Mouse (Mus musculus): ENCODE data around the gene Ergic1. TPM values are rescaled to one million over a fixed set of nuclear protein-coding genes. Genes with fewer than 3 reads are reported as not detected.

Ergic1 gene
- polyA plus RNA-seq, 1 experiment: 37.2 TPM

DNA sequence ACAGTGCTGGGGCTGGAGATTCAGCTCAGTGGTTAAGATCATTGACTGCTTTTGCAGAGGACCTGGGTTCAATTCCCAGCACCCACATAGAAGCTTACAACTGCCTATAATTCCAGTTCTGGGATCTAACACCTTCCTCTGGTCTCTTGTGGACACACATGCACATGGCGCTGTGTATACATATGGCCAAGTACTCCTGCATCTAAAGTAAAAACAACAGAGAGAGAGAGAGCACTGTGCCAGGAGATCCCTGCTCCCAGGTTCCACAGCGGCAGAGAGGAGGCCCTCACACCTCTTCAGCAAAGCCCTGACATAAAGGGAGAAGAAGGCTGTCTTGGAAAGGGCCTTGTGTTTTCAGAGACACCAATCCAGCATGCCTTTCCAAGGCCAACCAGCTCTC is 82.7 kb downstream of the Ergic1 start:
- Histone ChIP-seq H3K4me3 (ENCODE audit: insufficient read depth, low read length) (no peak overlapping the region), H3K27ac (ENCODE audit: insufficient read depth, low read depth, low read length) (no peak overlapping the region), H3K4me1 (ENCODE audit: control insufficient read depth, insufficient read depth, low read length) (peaks cover 9% of the 10 kb centered on the region)
- TF ChIP-seq CTCF (IDR thresholded peaks at IDR 0.05; ENCODE audit: low read depth, low read length) (no peak), POLR2A (IDR thresholded peaks at IDR 0.05; ENCODE audit: borderline replicate concordance, low read depth, low read length) (no peak)

DNA sequence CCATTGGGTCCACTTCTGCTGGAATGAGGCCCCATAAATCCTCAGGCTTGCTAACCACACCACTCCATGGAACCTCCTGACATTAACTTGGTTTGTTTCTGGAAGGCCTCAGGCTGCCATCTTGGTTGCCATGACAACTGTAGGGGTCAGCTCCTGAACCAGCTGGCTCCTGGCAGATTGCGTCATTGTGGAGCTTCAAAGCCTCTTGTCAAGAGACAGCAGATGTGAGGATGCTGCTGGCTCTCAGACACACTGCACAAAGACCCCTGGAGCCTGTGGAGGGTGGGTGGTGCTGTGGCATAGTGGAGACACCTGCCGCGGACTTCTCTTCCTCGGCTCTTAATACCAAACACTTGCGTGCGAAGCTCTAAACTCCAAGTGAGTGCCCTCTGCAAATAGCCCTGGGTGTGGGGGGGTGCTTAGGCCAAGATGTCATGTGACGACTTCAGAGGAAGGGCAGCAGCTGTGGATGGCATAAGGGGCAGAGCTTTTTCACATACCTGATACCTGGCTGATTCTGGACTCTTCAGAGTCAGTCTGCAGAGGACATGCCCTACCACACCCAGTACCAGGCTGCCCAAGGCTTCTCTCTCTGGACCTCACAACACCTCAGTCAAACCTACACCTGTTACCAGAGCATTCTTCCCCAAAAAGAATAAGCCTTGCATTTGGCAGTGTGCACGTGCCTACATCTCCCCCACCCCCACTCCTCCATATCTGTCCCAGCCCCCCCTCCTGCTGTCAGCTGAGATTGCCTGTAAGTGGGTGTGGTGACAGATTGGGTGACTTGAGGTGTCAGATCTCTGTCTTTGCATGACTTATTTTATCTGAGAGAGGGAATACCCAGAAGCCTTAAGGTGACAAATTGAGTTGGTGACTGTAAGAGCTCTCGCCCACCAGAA is 83.5 kb downstream of the Ergic1 start:
- TF ChIP-seq POLR2A (IDR thresholded peaks at IDR 0.05; ENCODE audit: borderline replicate concordance, low read depth, low read length) (no peak), CTCF (IDR thresholded peaks at IDR 0.05; ENCODE audit: low read depth, low read length) (no peak)
- Histone ChIP-seq H3K4me3 (ENCODE audit: insufficient read depth, low read length) (no peak overlapping the region), H3K27ac (ENCODE audit: insufficient read depth, low read depth, low read length) (no peak overlapping the region), H3K4me1 (ENCODE audit: control insufficient read depth, insufficient read depth, low read length) (peaks cover 9% of the 10 kb centered on the region)

DNA sequence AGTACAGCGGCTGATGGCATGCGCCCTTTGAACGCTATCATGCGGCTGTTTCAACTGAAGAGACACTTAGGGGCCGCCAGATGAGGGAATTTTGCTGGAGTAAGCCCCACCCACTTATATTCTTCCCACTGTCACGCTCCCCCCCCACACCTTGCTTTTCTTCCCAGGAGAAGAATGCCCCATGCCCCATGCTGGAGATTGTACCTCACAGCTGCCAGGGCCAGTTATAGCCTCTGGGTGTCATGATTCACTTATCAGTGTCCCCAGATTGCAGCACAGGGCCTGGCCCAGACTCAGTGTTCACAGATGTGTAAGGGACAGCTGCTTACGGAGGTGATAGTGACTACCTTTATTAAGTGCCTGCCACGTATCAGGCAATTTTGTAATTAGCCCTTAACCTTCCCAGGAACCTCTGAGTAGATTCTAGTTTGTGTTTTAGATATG is 84.1 kb downstream of the Ergic1 start:
- TF ChIP-seq CTCF (IDR thresholded peaks at IDR 0.05; ENCODE audit: low read depth, low read length) (no peak), POLR2A (IDR thresholded peaks at IDR 0.05; ENCODE audit: borderline replicate concordance, low read depth, low read length) (no peak)
- no peak overlapping the region for H3K4me3 ChIP-seq (ENCODE audit: insufficient read depth, low read length)

DNA sequence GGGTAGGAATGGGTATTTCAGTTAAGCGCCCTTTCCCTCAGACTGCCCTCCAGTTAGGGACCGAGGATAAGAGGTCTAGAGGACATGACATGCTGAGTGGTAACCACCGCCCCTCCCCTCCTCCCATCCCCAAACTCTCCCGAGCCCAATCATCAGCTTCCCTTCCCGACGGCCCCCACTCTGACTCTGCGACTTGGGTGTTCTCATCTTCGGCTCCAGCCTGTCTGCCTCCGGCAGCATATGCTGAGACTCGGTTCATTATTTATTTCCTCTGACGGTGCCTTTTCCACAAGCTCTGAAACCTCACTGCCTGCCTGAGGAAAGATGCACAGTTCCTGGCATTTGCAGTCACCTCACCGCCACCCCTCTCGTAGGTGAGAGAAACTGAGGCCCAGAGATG is 86.0 kb downstream of the Ergic1 start:
- no peaks in the 10 kb centered on the region for H3K4me1 ChIP-seq (ENCODE audit: control insufficient read depth, insufficient read depth, low read length)
- TF ChIP-seq POLR2A (IDR thresholded peaks at IDR 0.05; ENCODE audit: borderline replicate concordance, low read depth, low read length) (no peak), CTCF (IDR thresholded peaks at IDR 0.05; ENCODE audit: low read depth, low read length) (no peak)
- no peak overlapping the region for H3K4me3 ChIP-seq (ENCODE audit: insufficient read depth, low read length)
- no peak overlapping the region for H3K27ac ChIP-seq (ENCODE audit: insufficient read depth, low read depth, low read length)

More for the DNA sequence above, 84.1 kb downstream of the Ergic1 start:
- peaks cover 3% of the 10 kb centered on the region; the same call in 1 of the 2 replicates for H3K4me1 ChIP-seq (ENCODE audit: control insufficient read depth, insufficient read depth, low read length)
- no peak overlapping the region for H3K27ac ChIP-seq (ENCODE audit: insufficient read depth, low read depth, low read length)

DNA sequence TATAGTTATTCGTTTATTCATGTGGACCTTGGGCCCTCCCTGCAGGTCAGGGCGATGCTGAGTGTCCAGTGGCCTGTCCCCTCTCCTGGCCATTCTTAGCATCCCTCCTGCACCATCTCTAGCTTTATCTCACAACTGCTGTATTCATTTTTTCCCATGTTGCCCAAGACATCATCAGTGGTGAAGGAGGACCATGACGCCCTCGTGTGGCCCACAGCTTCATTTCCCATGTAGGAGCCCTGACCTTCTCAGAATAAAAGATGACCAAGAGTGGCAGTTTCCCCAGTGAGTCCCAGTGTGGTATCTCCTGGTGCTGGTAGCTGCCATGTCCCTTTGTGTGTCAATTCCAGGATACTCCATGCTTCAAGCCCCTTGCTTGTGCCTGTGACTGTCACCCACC is 88.3 kb downstream of the Ergic1 start:
- TF ChIP-seq POLR2A (IDR thresholded peaks at IDR 0.05; ENCODE audit: borderline replicate concordance, low read depth, low read length) (no peak), CTCF (IDR thresholded peaks at IDR 0.05; ENCODE audit: low read depth, low read length) (no peak)
- Histone ChIP-seq H3K4me1 (ENCODE audit: control insufficient read depth, insufficient read depth, low read length) (no peaks in the 10 kb centered on the region), H3K4me3 (ENCODE audit: insufficient read depth, low read length) (no peak overlapping the region)

DNA sequence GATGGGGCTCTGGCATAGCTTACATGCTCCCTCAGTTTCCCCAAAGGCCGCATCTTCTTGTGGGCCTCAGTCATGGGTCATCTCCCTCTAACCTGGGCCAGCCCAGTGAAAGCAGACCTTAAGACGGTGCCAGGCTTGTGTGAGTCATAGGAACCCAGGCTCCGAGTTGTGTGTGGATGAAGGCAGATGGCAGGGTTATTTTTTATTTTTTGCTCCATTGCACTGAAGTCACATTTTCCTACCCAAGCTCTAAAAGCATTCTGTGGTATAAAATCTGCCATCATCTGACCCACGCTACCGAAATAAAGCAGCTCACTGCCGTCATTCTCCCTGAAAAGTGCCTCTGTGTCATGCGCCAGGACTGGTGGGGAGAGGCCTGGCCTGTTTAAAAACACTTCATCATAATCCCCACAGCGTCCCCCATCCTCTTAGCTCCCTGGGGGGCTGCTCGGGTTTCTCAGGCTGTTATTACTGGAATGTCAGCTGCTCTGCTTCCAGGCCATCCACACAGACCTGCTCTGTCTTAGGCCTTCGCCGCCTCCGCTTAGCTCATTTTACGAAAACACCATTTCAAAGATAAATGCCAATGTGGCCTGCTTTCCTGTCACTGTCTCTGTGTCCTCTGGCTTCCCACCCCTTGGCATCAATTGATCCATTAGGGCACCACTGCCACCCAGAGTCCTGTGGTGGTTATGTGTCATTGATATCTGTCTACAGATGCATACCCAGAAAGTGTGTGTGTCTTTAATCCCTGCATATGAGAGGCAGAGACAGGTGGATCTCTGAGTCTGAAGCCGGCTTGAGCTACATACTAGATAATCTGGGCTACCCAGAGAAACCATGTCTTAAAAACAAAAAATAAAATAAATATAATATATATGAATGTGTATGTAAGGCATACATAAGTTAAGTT is 89.4 kb downstream of the Ergic1 start:
- TF ChIP-seq POLR2A (IDR thresholded peaks at IDR 0.05; ENCODE audit: borderline replicate concordance, low read depth, low read length) (no peak), CTCF (IDR thresholded peaks at IDR 0.05; ENCODE audit: low read depth, low read length) (no peak)
- H3K4me1 ChIP-seq (ENCODE audit: control insufficient read depth, insufficient read depth, low read length): no peaks in the 10 kb centered on the region
- no peak overlapping the region for H3K27ac ChIP-seq (ENCODE audit: insufficient read depth, low read depth, low read length)
- no peak overlapping the region for H3K4me3 ChIP-seq (ENCODE audit: insufficient read depth, low read length)

More for the DNA sequence above, 88.3 kb downstream of the Ergic1 start:
- no peak overlapping the region for H3K27ac ChIP-seq (ENCODE audit: insufficient read depth, low read depth, low read length)

DNA sequence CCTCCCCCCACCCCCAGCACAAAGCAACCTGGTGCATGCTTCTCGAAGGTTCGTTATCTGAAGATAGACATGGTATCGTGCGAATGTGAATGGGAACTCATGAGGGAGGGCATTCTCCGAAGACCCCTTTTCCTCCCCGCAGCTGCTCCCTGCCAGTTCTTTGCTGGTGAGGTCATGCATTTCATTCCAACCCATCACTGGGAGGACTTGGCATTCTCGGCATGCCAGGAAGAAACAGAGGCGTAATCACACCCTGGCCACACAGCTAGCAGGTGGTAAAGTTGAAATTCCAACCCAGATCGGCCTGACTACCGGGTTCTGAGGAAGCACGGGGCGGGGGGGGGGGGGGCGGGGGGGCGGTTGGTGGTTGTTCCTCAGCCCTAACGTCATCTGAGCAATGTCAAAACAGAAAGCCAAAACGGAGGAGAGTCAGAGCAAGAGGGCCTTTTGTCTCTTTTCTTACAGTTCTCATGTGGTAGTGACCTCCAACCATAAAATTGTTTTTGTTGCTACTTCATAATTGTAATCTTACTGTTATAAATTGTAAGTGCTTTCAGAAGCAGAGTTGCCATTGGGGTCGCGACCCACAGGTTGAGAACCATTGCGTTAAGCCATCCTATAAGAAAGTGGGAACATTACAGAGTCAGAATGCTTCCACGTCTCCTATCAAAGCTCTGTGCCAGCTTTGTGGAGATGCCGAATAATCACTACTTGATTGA is 97.7 kb downstream of the Ergic1 start:
- Histone ChIP-seq H3K4me3 (ENCODE audit: insufficient read depth, low read length) (no peak overlapping the region), H3K4me1 (ENCODE audit: control insufficient read depth, insufficient read depth, low read length) (peaks cover 12% of the 10 kb centered on the region), H3K27ac (ENCODE audit: insufficient read depth, low read depth, low read length) (no peak overlapping the region)
- no peak for TF ChIP-seq CTCF (IDR thresholded peaks at IDR 0.05; ENCODE audit: low read depth, low read length)
- no peak for TF ChIP-seq POLR2A (IDR thresholded peaks at IDR 0.05; ENCODE audit: borderline replicate concordance, low read depth, low read length)

GRCm38 (mm10) chr17:26659573-26659915 is 98.3 kb downstream of the Ergic1 start:
- Histone ChIP-seq H3K4me3 (ENCODE audit: insufficient read depth, low read length) (no peak overlapping the region), H3K4me1 (ENCODE audit: control insufficient read depth, insufficient read depth, low read length) (peaks cover 12% of the 10 kb centered on the region), H3K27ac (ENCODE audit: insufficient read depth, low read depth, low read length) (no peak overlapping the region)
- TF ChIP-seq POLR2A (IDR thresholded peaks at IDR 0.05; ENCODE audit: borderline replicate concordance, low read depth, low read length) (no peak), CTCF (IDR thresholded peaks at IDR 0.05; ENCODE audit: low read depth, low read length) (no peak)

GRCm38 (mm10) chr17:26660192-26660912 is 99.1 kb downstream of the Ergic1 start:
- Histone ChIP-seq H3K4me1 (ENCODE audit: control insufficient read depth, insufficient read depth, low read length) (peaks cover 12% of the 10 kb centered on the region), H3K4me3 (ENCODE audit: insufficient read depth, low read length) (no peak overlapping the region), H3K27ac (ENCODE audit: insufficient read depth, low read depth, low read length) (no peak overlapping the region)
- TF ChIP-seq CTCF (IDR thresholded peaks at IDR 0.05; ENCODE audit: low read depth, low read length): peak; percentile 55
- TF ChIP-seq POLR2A (IDR thresholded peaks at IDR 0.05; ENCODE audit: borderline replicate concordance, low read depth, low read length): no peak
